Mouse (Mus musculus) midbrain, embryonic 10.5 days (tissue): ENCODE results near the gene Tank. TPM values are rescaled to one million over a fixed set of nuclear protein-coding genes. Genes with fewer than 3 reads are reported as not detected.

Experiments used
- DNase-seq: peaks from one replicate; pipeline ENCODE4 v3.0.0-alpha.2; 2017; ENCODE audit warnings: low spot score
- H3K27ac ChIP-seq: fragments of 300-500 bp; sonication (generic); replicated peaks from 2 replicates; pipeline ENCODE4 v1.5.1; 2016; ENCODE audit warnings: mild to moderate bottlenecking
- H3K27me3 ChIP-seq: fragments of 300-500 bp; sonication (generic); 2 replicates; pipeline ENCODE4 v1.6.1; 2016; ENCODE audit warnings: low read depth, mild to moderate bottlenecking; ENCODE audit not compliant: poor library complexity, severe bottlenecking
- H3K36me3 ChIP-seq: fragments of 300-500 bp; sonication (generic); 2 replicates; pipeline ENCODE4 v1.6.1; 2016; ENCODE audit warnings: mild to moderate bottlenecking, moderate library complexity
- H3K4me1 ChIP-seq: fragments of 300-500 bp; sonication (generic); 2 replicates; pipeline ENCODE4 v1.6.1; 2016
- H3K4me3 ChIP-seq: fragments of 300-500 bp; sonication (generic); 2 replicates; pipeline ENCODE4 v1.5.1; 2016; ENCODE audit warnings: mild to moderate bottlenecking, moderate library complexity
- H3K9me3 ChIP-seq: fragments of 300-500 bp; sonication (generic); replicated peaks from 2 replicates; pipeline ENCODE4 v1.6.1; 2016; ENCODE audit warnings: mild to moderate bottlenecking
- WGBS: fragments of 180-500 bp; shearing (Covaris S2); methylation state at CpG from one replicate; pipeline ENCODE4 v1.1.7; 2016; 5-methylcytosine and 5-hydroxymethylcytosine counted together
- polyA plus RNA-seq: library from polyadenylated mRNA; unstranded; fragments of >200 nt; fragmentation: Nextera tagmentation; extraction: Ambion mirVana; gene quantifications from 2 replicates; pipeline ENCODE4 v1.2.1, GENCODE M21; 2016

The Tank gene
- polyA plus RNA-seq, 1 experiment from 2014 or later: 24.2 TPM

GRCm38 (mm10) chr2:61585447-61585846 lies 7.1 kb downstream of the Tank start:
- Histone ChIP-seq H3K36me3 (no peaks in the 10 kb centered on the region), H3K4me3 (no peak overlapping the region), H3K27me3 (no peaks in the 10 kb centered on the region), H3K4me1 (no peaks in the 10 kb centered on the region), H3K27ac (no peak overlapping the region), H3K9me3 (no peaks in the 10 kb centered on the region)
- no peak for DNase-seq
- WGBS: 81% methylated on average over 1 of the region's 1 CpGs

- H3K4me3 ChIP-seq: no peak overlapping the region
- H3K36me3 ChIP-seq: no peaks in the 10 kb centered on the region
- 96% methylated on average over 3 of the region's 3 CpGs for WGBS
- DNase-seq: no peak
- no peaks in the 10 kb centered on the region for H3K9me3 ChIP-seq
- H3K4me1 ChIP-seq: no peaks in the 10 kb centered on the region
- H3K27ac ChIP-seq: no peak overlapping the region
- H3K27me3 ChIP-seq: no peaks in the 10 kb centered on the region
Observed at GRCm38 (mm10) chr2:61586166-61586565, 7.8 kb downstream of the Tank start.

GRCm38 (mm10) chr2:61590751-61591150 lies 12.4 kb downstream of the Tank start:
- H3K27ac ChIP-seq: no peak overlapping the region
- H3K9me3 ChIP-seq: no peaks in the 10 kb centered on the region
- no peaks in the 10 kb centered on the region for H3K36me3 ChIP-seq
- 93% methylated on average over 2 of the region's 2 CpGs for WGBS
- no peak for DNase-seq
- peaks cover 14% of the 10 kb centered on the region for H3K4me1 ChIP-seq
- H3K4me3 ChIP-seq: no peak overlapping the region
- no peaks in the 10 kb centered on the region for H3K27me3 ChIP-seq

- 88% methylated on average over 3 of the region's 3 CpGs for WGBS
- no peak for DNase-seq
- no peak overlapping the region for H3K27ac ChIP-seq
- H3K36me3 ChIP-seq: no peaks in the 10 kb centered on the region
- H3K9me3 ChIP-seq: no peaks in the 10 kb centered on the region
- no peaks in the 10 kb centered on the region for H3K27me3 ChIP-seq
- H3K4me3 ChIP-seq: no peak overlapping the region
- peaks cover 14% of the 10 kb centered on the region for H3K4me1 ChIP-seq
Observed at GRCm38 (mm10) chr2:61592095-61592494, 13.7 kb downstream of the Tank start.

- Histone ChIP-seq H3K9me3 (no peaks in the 10 kb centered on the region), H3K4me1 (peaks cover 14% of the 10 kb centered on the region), H3K4me3 (peak overlapping the region; percentile 88), H3K36me3 (no peaks in the 10 kb centered on the region), H3K27me3 (no peaks in the 10 kb centered on the region), H3K27ac (peak overlapping the region; percentile 93; the same call in 1 of the 2 replicates)
- 18% methylated on average over 5 of the region's 5 CpGs for WGBS
- DNase-seq: no peak
Observed at GRCm38 (mm10) chr2:61592699-61593029, 14.3 kb downstream of the Tank start.

GRCm38 (mm10) chr2:61593030-61593811 lies 14.8 kb downstream of the Tank start:
- Histone ChIP-seq H3K4me3 (peak overlapping the region; percentile 88), H3K4me1 (peaks cover 14% of the 10 kb centered on the region), H3K27ac (peak overlapping the region; percentile 93), H3K36me3 (no peaks in the 10 kb centered on the region), H3K9me3 (no peaks in the 10 kb centered on the region), H3K27me3 (no peaks in the 10 kb centered on the region)
- peak; percentile 95 for DNase-seq
- under 1% methylated on average over 62 of the region's 62 CpGs for WGBS

GRCm38 (mm10) chr2:61593871-61594304 lies 15.5 kb downstream of the Tank start:
- DNase-seq: no peak
- H3K4me3 ChIP-seq: peak overlapping the region; percentile 88

GRCm38 (mm10) chr2:61599730-61600129 lies 21.3 kb downstream of the Tank start:
- no peaks in the 10 kb centered on the region for H3K27me3 ChIP-seq
- H3K27ac ChIP-seq: no peak overlapping the region
- no peak for DNase-seq
- no peaks in the 10 kb centered on the region for H3K9me3 ChIP-seq
- H3K4me1 ChIP-seq: peaks cover 1% of the 10 kb centered on the region; the same call in 1 of the 2 replicates
- H3K36me3 ChIP-seq: no peaks in the 10 kb centered on the region
- WGBS: 80% methylated on average over 1 of the region's 1 CpGs
- H3K4me3 ChIP-seq: no peak overlapping the region

More at GRCm38 (mm10) chr2:61593871-61594304, 15.5 kb downstream of the Tank start:
- Histone ChIP-seq H3K4me1 (peaks cover 14% of the 10 kb centered on the region), H3K27me3 (no peaks in the 10 kb centered on the region), H3K27ac (peak overlapping the region; percentile 93), H3K9me3 (no peaks in the 10 kb centered on the region), H3K36me3 (no peaks in the 10 kb centered on the region)
- WGBS: 8% methylated on average over 12 of the region's 12 CpGs

- no peak overlapping the region for H3K4me3 ChIP-seq
- WGBS: 79% methylated on average over 3 of the region's 3 CpGs
- DNase-seq: no peak
Observed at GRCm38 (mm10) chr2:61603461-61603860, 25.1 kb downstream of the Tank start.

GRCm38 (mm10) chr2:61606942-61607341 lies 28.6 kb downstream of the Tank start:
- Histone ChIP-seq H3K4me1 (no peaks in the 10 kb centered on the region), H3K27ac (no peak overlapping the region), H3K9me3 (no peaks in the 10 kb centered on the region), H3K4me3 (no peak overlapping the region), H3K36me3 (peaks cover 7% of the 10 kb centered on the region), H3K27me3 (no peaks in the 10 kb centered on the region)
- WGBS: 95% methylated on average over 1 of the region's 1 CpGs
- no peak for DNase-seq

More at GRCm38 (mm10) chr2:61603461-61603860, 25.1 kb downstream of the Tank start:
- Histone ChIP-seq H3K4me1 (no peaks in the 10 kb centered on the region), H3K36me3 (no peaks in the 10 kb centered on the region), H3K27ac (no peak overlapping the region), H3K27me3 (no peaks in the 10 kb centered on the region), H3K9me3 (no peaks in the 10 kb centered on the region)

GRCm38 (mm10) chr2:61623996-61624395 lies 45.6 kb downstream of the Tank start:
- no peaks in the 10 kb centered on the region for H3K4me1 ChIP-seq
- DNase-seq: no peak

GRCm38 (mm10) chr2:61630864-61631555 lies 52.6 kb downstream of the Tank start:
- Histone ChIP-seq H3K36me3 (peaks cover 19% of the 10 kb centered on the region), H3K27me3 (no peaks in the 10 kb centered on the region), H3K4me1 (no peaks in the 10 kb centered on the region), H3K9me3 (no peaks in the 10 kb centered on the region), H3K4me3 (no peak overlapping the region), H3K27ac (no peak overlapping the region)
- 85% methylated on average over 3 of the region's 3 CpGs for WGBS
- DNase-seq: no peak

More at GRCm38 (mm10) chr2:61623996-61624395, 45.6 kb downstream of the Tank start:
- Histone ChIP-seq H3K9me3 (peaks cover 8% of the 10 kb centered on the region; the same call in 1 of the 2 replicates), H3K36me3 (peaks cover 44% of the 10 kb centered on the region), H3K27me3 (no peaks in the 10 kb centered on the region), H3K27ac (no peak overlapping the region), H3K4me3 (no peak overlapping the region)

- no peak for DNase-seq
Observed at GRCm38 (mm10) chr2:61635099-61635498, 56.7 kb downstream of the Tank start.

More at GRCm38 (mm10) chr2:61635099-61635498, 56.7 kb downstream of the Tank start:
- no peaks in the 10 kb centered on the region for H3K4me1 ChIP-seq
- H3K27ac ChIP-seq: no peak overlapping the region
- H3K4me3 ChIP-seq: no peak overlapping the region
- H3K36me3 ChIP-seq: peaks cover 5% of the 10 kb centered on the region; the same call in 1 of the 2 replicates
- H3K9me3 ChIP-seq: no peaks in the 10 kb centered on the region
- no peaks in the 10 kb centered on the region for H3K27me3 ChIP-seq
- WGBS: 94% methylated on average over 1 of the region's 1 CpGs
